37 mouse cellular contexts compared by ENCODE assay signal in the genomic region with DNA sequence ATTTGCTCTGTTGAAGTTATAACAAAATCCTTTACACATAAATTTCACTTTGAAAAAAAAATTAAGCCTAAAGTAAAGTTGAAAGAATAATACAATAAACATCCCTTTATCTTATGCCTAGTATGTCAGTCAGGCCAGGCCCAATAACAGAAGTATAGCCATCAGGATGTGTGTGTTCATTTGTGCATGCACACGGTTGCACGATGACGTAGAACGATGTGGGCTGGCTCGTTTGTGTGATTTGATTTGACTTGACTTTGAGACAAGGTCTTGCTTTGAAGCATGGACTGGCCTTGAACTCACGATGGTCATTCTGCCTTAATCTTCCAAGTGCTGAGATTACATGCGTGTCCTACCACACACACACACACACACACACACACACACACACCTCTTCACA. TPM values are rescaled to one million over a fixed set of nuclear protein-coding genes. Genes with fewer than 3 reads are reported as not detected.
"Had no signal": no experiment of that assay in that cellular context is flagged by ENCODE, and none has a peak within 500 bp of the region (broad histone marks: within the 10 kb centered on the region; RNA-seq: fewer than 3 reads in every experiment).

No protein-coding gene starts in this region.

- ATAC-seq: hindbrain, embryonic 16.5 days; inflammation-experienced regulatory T-cells, adult 6 months; intestine, embryonic 15.5 days; intestine, postnatal 0 days had no signal

- H3K27me3 ChIP-seq: heart, embryonic 12.5 days; hindbrain, embryonic 12.5 days; intestine, embryonic 15.5 days; limb, embryonic 12.5 days had no signal

- H3K4me1 ChIP-seq: heart, embryonic 10.5 days; heart, embryonic 12.5 days; hindbrain, embryonic 10.5 days; hindbrain, embryonic 12.5 days; intestine, embryonic 15.5 days; limb, embryonic 10.5 days; limb, embryonic 12.5 days had no signal

- H3K36me3 ChIP-seq: heart, embryonic 10.5 days; heart, embryonic 12.5 days; hindbrain, embryonic 10.5 days; hindbrain, embryonic 12.5 days; intestine, embryonic 15.5 days; limb, embryonic 10.5 days; limb, embryonic 12.5 days had no signal

- H3K9ac ChIP-seq: heart, embryonic 12.5 days; hindbrain, embryonic 12.5 days; hindbrain, embryonic 14.5 days; intestine, embryonic 15.5 days; limb, embryonic 12.5 days had no signal

- H3K4me3 ChIP-seq: gastrocnemius, adult 2 months; heart, embryonic 10.5 days; heart, embryonic 12.5 days; hindbrain, embryonic 10.5 days; hindbrain, embryonic 12.5 days; intestine, embryonic 15.5 days; layer of hippocampus, adult 2 months; left cerebral cortex, adult 2 months; limb, embryonic 10.5 days; limb, embryonic 12.5 days had no signal

- DNase-seq: gastrocnemius, adult 2 months; gastrocnemius, postnatal 10 days; gastrocnemius, postnatal 25 days; heart, adult 18-20 months; heart, postnatal 10 days; heart, postnatal 4 days; kidney, adult 18-20 months; kidney, adult 8-10 months; kidney, postnatal 10 days; kidney, postnatal 25 days; kidney, postnatal 4 days; liver had no signal

- H3K27ac ChIP-seq: gastrocnemius, adult 2 months; heart, embryonic 10.5 days; hindbrain, embryonic 10.5 days; hindbrain, embryonic 12.5 days; hindbrain, embryonic 14.5 days; intestine, embryonic 15.5 days; layer of hippocampus, adult 2 months; left cerebral cortex, adult 2 months; limb, embryonic 10.5 days; limb, embryonic 12.5 days had no signal

- H3K9me3 ChIP-seq: heart, embryonic 10.5 days; heart, embryonic 12.5 days; hindbrain, embryonic 10.5 days; hindbrain, embryonic 12.5 days; intestine, embryonic 15.5 days; limb, embryonic 10.5 days; limb, embryonic 12.5 days had no signal

- H3K4me2 ChIP-seq: heart, embryonic 12.5 days; hindbrain, embryonic 12.5 days; hindbrain, embryonic 14.5 days; intestine, embryonic 15.5 days; limb, embryonic 12.5 days had no signal

RNA-seq across cellular contexts. Expression of a gene that starts 12.4 kb away (rescaled TPM):
- total RNA-seq: gastrocnemius, adult 2 months; gastrocnemius, postnatal 25 days; layer of hippocampus, adult 2 months; layer of hippocampus, postnatal 10 days had no signal

RNA-seq across cellular contexts. Expression of a gene that starts 16.7 kb away (rescaled TPM):
- total RNA-seq: gastrocnemius, adult 2 months; gastrocnemius, postnatal 10 days; gastrocnemius, postnatal 25 days; gastrocnemius, postnatal 4 days; granulocyte monocyte progenitor cell, adult 5-6 weeks; heart, adult 8-10 months; heart, postnatal 25 days; heart, postnatal 4 days; layer of hippocampus, adult 2 months; layer of hippocampus, postnatal 10 days; layer of hippocampus, postnatal 25 days; left cerebral cortex, adult 2 months; left cerebral cortex, postnatal 14 days; left cerebral cortex, postnatal 36 days had no signal
- polyA plus RNA-seq: heart, embryonic 10.5 days; heart, embryonic 12.5 days; heart, embryonic 14.5 days; hindbrain, embryonic 10.5 days; hindbrain, embryonic 12.5 days; hindbrain, embryonic 14.5 days; hindbrain, embryonic 16.5 days; intestine, embryonic 15.5 days; intestine, postnatal 0 days; kidney, embryonic 14.5 days; kidney, embryonic 16.5 days; limb, embryonic 10.5 days; limb, embryonic 12.5 days; limb, embryonic 14.5 days had no signal

RNA-seq across cellular contexts. Expression of a gene that starts 32.6 kb away (rescaled TPM):
- total RNA-seq: gastrocnemius, adult 2 months; heart, adult 8-10 months had no signal
